Mouse (Mus musculus) cerebellum, adult 2 months (tissue): ENCODE measurements around the gene Oma1. TPM values are rescaled to one million over a fixed set of nuclear protein-coding genes. Genes with fewer than 3 reads are reported as not detected.

Experiments
- DNase-seq, 2 experiments: peaks; one replicate each; pipeline ENCODE4 v3.0.0; 2021
- H3K27ac ChIP-seq: fragments of 200-500 bp; 2 replicates; pipeline ENCODE4 v1.5.1; 2012; ENCODE audit warnings: low read length, control low read depth, inconsistent platforms; ENCODE audit not compliant: insufficient read depth
- H3K27me3 ChIP-seq: fragments of 200-500 bp; 2 replicates; pipeline ENCODE4 v1.6.1; 2012; ENCODE audit warnings: inconsistent platforms, mild to moderate bottlenecking, low read length, moderate library complexity; ENCODE audit not compliant: control insufficient read depth, insufficient read depth
- H3K4me1 ChIP-seq: fragments of 200-500 bp; 2 replicates; pipeline ENCODE4 v1.6.1; 2011; ENCODE audit warnings: low read length; ENCODE audit not compliant: control insufficient read depth, insufficient read depth
- H3K4me3 ChIP-seq: fragments of 200-500 bp; replicated peaks from 2 replicates; pipeline ENCODE3; 2011; ENCODE audit warnings: mild to moderate bottlenecking, low read depth, low read length, control low read depth; ENCODE audit not compliant: insufficient read depth
- CTCF ChIP-seq: fragments of 200-500 bp; IDR thresholded peaks from 2 replicates; pipeline ENCODE4 v1.5.1; 2011; ENCODE audit warnings: low read depth, mild to moderate bottlenecking, control low read depth, low read length, moderate library complexity, borderline replicate concordance; ENCODE audit not compliant: insufficient read depth
- POLR2A ChIP-seq: fragments of 200-500 bp; IDR thresholded peaks from 2 replicates; pipeline ENCODE4 v1.6.1; 2011; ENCODE audit warnings: low read length, control low read depth, borderline replicate concordance; ENCODE audit not compliant: insufficient read depth
- WGBS: fragments of 180-500 bp; shearing (Covaris S2); methylation state at CpG from one replicate; pipeline ENCODE4 v1.1.7; 2018; 5-methylcytosine and 5-hydroxymethylcytosine counted together
- polyA plus RNA-seq: library from polyadenylated mRNA; depleted of rRNA; stranded (reverse); fragments of >200 nt; gene quantifications from 2 replicates; pipeline ENCODE4 v1.2.3, GENCODE M21; 2012; rRNA removed

Oma1 gene
- polyA plus RNA-seq, 1 experiment: 9.6 TPM

DNA sequence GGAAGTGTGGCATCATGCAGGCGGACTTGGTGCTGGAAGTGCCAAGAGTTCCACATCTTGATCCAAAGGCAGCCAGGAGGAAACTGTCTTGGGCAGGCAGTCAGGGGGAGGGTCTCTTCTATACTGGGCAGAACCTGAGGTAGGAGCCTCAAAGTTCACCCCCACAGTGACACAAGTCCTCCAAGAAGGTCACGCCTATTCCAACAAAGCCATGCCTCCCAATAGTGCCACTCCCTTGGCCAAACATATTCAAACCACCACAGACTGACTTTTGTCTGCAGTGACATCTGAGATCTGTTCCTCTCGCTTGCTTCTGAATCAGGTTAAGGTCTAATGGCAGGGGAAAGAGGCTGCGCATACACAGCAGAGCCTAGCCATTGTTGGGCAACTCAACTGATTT lies 83.3 kb downstream of the Oma1 start:
- Histone ChIP-seq H3K27me3 (no peaks in the 10 kb centered on the region), H3K4me1 (no peaks in the 10 kb centered on the region), H3K27ac (no peak overlapping the region), H3K4me3 (no peak overlapping the region)
- TF ChIP-seq CTCF: no peak
- TF ChIP-seq POLR2A: no peak
- 77% methylated on average over 4 of the region's 4 CpGs for WGBS
- no peak for DNase-seq

- WGBS: 39% methylated on average over 4 of the region's 4 CpGs
- H3K4me1 ChIP-seq: no peaks in the 10 kb centered on the region
- DNase-seq: no peak
Observed at GRCm38 (mm10) chr4:103402581-103402980, 89.0 kb downstream of the Oma1 start.

DNA sequence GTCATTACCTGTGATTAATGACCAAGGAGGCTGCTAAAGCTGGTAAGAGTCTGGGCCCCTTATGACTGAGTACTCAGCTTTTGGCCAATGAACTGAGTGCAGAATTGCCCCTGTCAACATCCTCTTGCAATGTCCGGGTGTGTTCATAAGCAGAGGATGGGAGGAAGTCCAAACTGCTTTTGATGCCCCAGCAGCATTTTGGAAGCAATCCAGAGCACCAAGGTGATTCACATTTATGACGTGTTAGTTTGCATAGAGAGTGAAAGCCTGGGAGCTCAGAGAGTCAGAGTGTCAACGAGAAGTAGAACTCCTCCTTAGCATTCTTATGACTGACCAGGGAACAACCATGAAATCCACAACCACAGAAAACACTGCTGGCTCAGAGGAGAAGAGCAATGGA lies 91.7 kb downstream of the Oma1 start:
- DNase-seq: no peak
- WGBS: 17% methylated on average over 3 of the region's 3 CpGs
- no peak overlapping the region for H3K27ac ChIP-seq
- no peaks in the 10 kb centered on the region for H3K27me3 ChIP-seq
- H3K4me1 ChIP-seq: 0 out of 2 replicates have a peak, but pooled peaks cover 2% of the 10 kb centered on the region
- TF ChIP-seq CTCF (no peak), POLR2A (no peak)
- H3K4me3 ChIP-seq: no peak overlapping the region

More at GRCm38 (mm10) chr4:103402581-103402980, 89.0 kb downstream of the Oma1 start:
- Histone ChIP-seq H3K27me3 (no peaks in the 10 kb centered on the region), H3K27ac (no peak overlapping the region), H3K4me3 (no peak overlapping the region)
- TF ChIP-seq POLR2A (no peak), CTCF (no peak)

DNA sequence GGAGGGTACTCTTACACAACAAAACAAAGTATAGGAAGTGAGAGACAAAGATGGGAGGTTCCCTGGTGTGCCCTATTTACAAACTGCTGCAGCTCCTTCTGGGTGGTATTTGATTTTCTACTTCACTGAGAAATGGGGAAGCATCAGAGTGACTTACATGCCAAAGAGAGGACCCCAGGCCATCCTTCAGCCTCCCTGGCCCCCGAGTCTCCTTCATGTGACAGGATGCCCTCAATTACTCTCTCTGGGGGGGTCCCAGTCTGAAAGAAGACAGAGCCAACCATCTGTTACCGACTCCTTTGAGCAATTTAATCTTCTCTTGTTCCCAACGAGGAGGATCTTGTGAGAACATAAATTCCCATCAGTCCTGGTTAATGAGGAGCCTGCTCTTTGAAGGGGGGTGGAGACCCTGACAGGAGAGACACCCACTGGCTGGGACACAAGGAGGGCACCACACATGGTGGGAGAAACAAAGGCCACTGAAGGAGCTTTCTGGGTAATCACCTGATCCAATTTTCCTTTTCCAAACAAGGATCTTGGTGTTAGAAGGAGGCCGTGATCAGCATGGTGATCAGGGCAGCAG lies 96.7 kb downstream of the Oma1 start:
- TF ChIP-seq CTCF (no peak), POLR2A (no peak)
- no peak overlapping the region for H3K4me3 ChIP-seq
- DNase-seq: no peak
- no peaks in the 10 kb centered on the region for H3K27me3 ChIP-seq
- H3K4me1 ChIP-seq: 0 out of 2 replicates have a peak, but pooled peaks cover 3% of the 10 kb centered on the region
- no peak overlapping the region for H3K27ac ChIP-seq
- WGBS: 29% methylated on average over 4 of the region's 4 CpGs

Other genes with a start within 250 kb of the Oma1 start
- gene Mier1, start 199.4 kb upstream of the Oma1 start, polyA plus RNA-seq: 24.8 and 25.6 TPM in 2 replicates
- gene Wdr78, start 199.3 kb upstream of the Oma1 start, polyA plus RNA-seq: 4.1 and 5.3 TPM in 2 replicates
- gene Slc35d1, start 98.6 kb upstream of the Oma1 start, polyA plus RNA-seq: 8.7 and 9.4 TPM in 2 replicates
- gene 4921539E11Rik, start 22.9 kb upstream of the Oma1 start, polyA plus RNA-seq: not detected in 2 replicates